Mouse (Mus musculus) kidney, embryonic 14.5 days (tissue): ENCODE data around the gene Txndc16. TPM values are rescaled to one million over a fixed set of nuclear protein-coding genes. Genes with fewer than 3 reads are reported as not detected.

ENCODE experiments used
- ATAC-seq: fragments of 200-750 bp; cut with Nextera tagmentation; 2 replicates; pipeline ENCODE4 v1.8.0; 2017; ENCODE audit warnings: moderate number of reproducible peaks, mild to moderate bottlenecking, moderate TSS enrichment, moderate library complexity; ENCODE audit not compliant: low FRiP score, low TSS enrichment
- H3K27ac ChIP-seq: fragments of 300-500 bp; sonication (generic); 2 replicates; pipeline ENCODE4 v1.5.1; 2014; ENCODE audit warnings: low read depth, mild to moderate bottlenecking, low read length, moderate library complexity, mixed read lengths
- H3K27me3 ChIP-seq: fragments of 300-500 bp; sonication (generic); 2 replicates; pipeline ENCODE4 v1.6.1; 2014; ENCODE audit warnings: mild to moderate bottlenecking, low read length; ENCODE audit not compliant: control insufficient read depth, insufficient read depth
- H3K36me3 ChIP-seq: fragments of 300-500 bp; sonication (generic); 2 replicates; pipeline ENCODE4 v1.6.1; 2014; ENCODE audit warnings: low read length, mixed read lengths; ENCODE audit not compliant: control insufficient read depth, insufficient read depth
- H3K4me1 ChIP-seq: fragments of 300-500 bp; sonication (generic); 2 replicates; pipeline ENCODE4 v1.6.1; 2014; ENCODE audit warnings: low read length, mixed read lengths; ENCODE audit not compliant: control insufficient read depth, insufficient read depth
- H3K4me2 ChIP-seq: fragments of 300-500 bp; sonication (generic); replicated peaks from 2 replicates; pipeline ENCODE4 v1.6.1; 2014; ENCODE audit warnings: low read depth, mild to moderate bottlenecking, low read length
- H3K4me3 ChIP-seq: fragments of 300-500 bp; sonication (generic); 2 replicates; pipeline ENCODE4 v1.5.1; 2014; ENCODE audit warnings: mild to moderate bottlenecking, low read length
- H3K9ac ChIP-seq: fragments of 300-500 bp; sonication (generic); 2 replicates; pipeline ENCODE4 v1.6.1; 2014; ENCODE audit warnings: low read depth, mild to moderate bottlenecking, low read length, moderate library complexity
- H3K9me3 ChIP-seq: fragments of 300-500 bp; sonication (generic); 2 replicates; pipeline ENCODE4 v1.6.1; 2016; ENCODE audit warnings: low read length; ENCODE audit not compliant: control insufficient read depth
- WGBS: fragments of 180-500 bp; shearing (Covaris S2); extraction: QIAGEN DNeasy Blood & Tissue Kit; methylation state at CpG from one replicate; pipeline ENCODE4 v1.1.7; 2014; 5-methylcytosine and 5-hydroxymethylcytosine counted together
- polyA plus RNA-seq: library from polyadenylated mRNA; unstranded; fragments of >200 nt; fragmentation: Nextera tagmentation; extraction: Ambion mirVana; gene quantifications from 2 replicates; pipeline ENCODE4 v1.2.1, GENCODE M21; 2014

Txndc16 gene
- polyA plus RNA-seq, 1 experiment from 2014 or later = 14.2 TPM

- Histone ChIP-seq H3K27me3 (no peaks in the 10 kb centered on the region), H3K9me3 (no peaks in the 10 kb centered on the region), H3K36me3 (no peaks in the 10 kb centered on the region), H3K9ac (no peak overlapping the region), H3K4me2 (no peak overlapping the region), H3K4me3 (no peak overlapping the region), H3K27ac (no peak overlapping the region), H3K4me1 (0 out of 2 replicates have a peak, but pooled peaks cover 3% of the 10 kb centered on the region)
- 96% methylated on average over 5 of the region's 5 CpGs for WGBS
- ATAC-seq = no peak
Measured at GRCm38 (mm10) chr14:45172260-45172659, 47.9 kb downstream of the Txndc16 start.

GRCm38 (mm10) chr14:45167366-45167765 is 52.8 kb downstream of the Txndc16 start:
- no peak overlapping the region for H3K4me2 ChIP-seq
- H3K27me3 ChIP-seq = no peaks in the 10 kb centered on the region
- 89% methylated on average over 8 of the region's 8 CpGs for WGBS
- ATAC-seq = no peak
- H3K4me3 ChIP-seq = no peak overlapping the region
- no peak overlapping the region for H3K9ac ChIP-seq
- H3K4me1 ChIP-seq = no peaks in the 10 kb centered on the region
- no peak overlapping the region for H3K27ac ChIP-seq
- no peaks in the 10 kb centered on the region for H3K36me3 ChIP-seq
- no peaks in the 10 kb centered on the region for H3K9me3 ChIP-seq

- ATAC-seq = no peak
- Histone ChIP-seq H3K4me3 (no peak overlapping the region), H3K4me1 (no peaks in the 10 kb centered on the region), H3K4me2 (no peak overlapping the region), H3K27me3 (no peaks in the 10 kb centered on the region), H3K9ac (no peak overlapping the region), H3K36me3 (no peaks in the 10 kb centered on the region), H3K27ac (no peak overlapping the region), H3K9me3 (no peaks in the 10 kb centered on the region)
- 88% methylated on average over 4 of the region's 4 CpGs for WGBS
Measured at GRCm38 (mm10) chr14:45155511-45156173, 64.5 kb downstream of the Txndc16 start.

GRCm38 (mm10) chr14:45153258-45153657 is 66.9 kb downstream of the Txndc16 start:
- WGBS = 84% methylated on average over 2 of the region's 2 CpGs
- no peaks in the 10 kb centered on the region for H3K27me3 ChIP-seq
- ATAC-seq = no peak

GRCm38 (mm10) chr14:45142511-45142910 is 77.6 kb downstream of the Txndc16 start:
- Histone ChIP-seq H3K4me1 (no peaks in the 10 kb centered on the region), H3K9me3 (no peaks in the 10 kb centered on the region), H3K27ac (no peak overlapping the region), H3K9ac (no peak overlapping the region), H3K36me3 (no peaks in the 10 kb centered on the region), H3K27me3 (no peaks in the 10 kb centered on the region), H3K4me2 (no peak overlapping the region), H3K4me3 (no peak overlapping the region)
- ATAC-seq = 0 out of 2 replicates have a peak, but pooled peaks have one; percentile 60
- WGBS = 53% methylated on average over 4 of the region's 4 CpGs

More at GRCm38 (mm10) chr14:45153258-45153657, 66.9 kb downstream of the Txndc16 start:
- no peaks in the 10 kb centered on the region for H3K36me3 ChIP-seq
- no peak overlapping the region for H3K27ac ChIP-seq
- no peak overlapping the region for H3K4me2 ChIP-seq
- H3K9ac ChIP-seq = no peak overlapping the region
- H3K4me1 ChIP-seq = no peaks in the 10 kb centered on the region
- H3K4me3 ChIP-seq = no peak overlapping the region
- no peaks in the 10 kb centered on the region for H3K9me3 ChIP-seq

- Histone ChIP-seq H3K27ac (no peak overlapping the region), H3K4me1 (peaks cover 5% of the 10 kb centered on the region; the same call in 1 of the 2 replicates), H3K4me2 (no peak overlapping the region), H3K36me3 (no peaks in the 10 kb centered on the region), H3K27me3 (no peaks in the 10 kb centered on the region), H3K4me3 (no peak overlapping the region), H3K9me3 (no peaks in the 10 kb centered on the region), H3K9ac (no peak overlapping the region)
- no peak for ATAC-seq
- 81% methylated on average over 17 of the region's 17 CpGs for WGBS
Measured at GRCm38 (mm10) chr14:45140344-45141080, 79.6 kb downstream of the Txndc16 start.

- peaks cover 5% of the 10 kb centered on the region; the same call in 1 of the 2 replicates for H3K4me1 ChIP-seq
- no peaks in the 10 kb centered on the region for H3K9me3 ChIP-seq
- WGBS = 66% methylated on average over 2 of the region's 2 CpGs
- ATAC-seq = no peak
- no peak overlapping the region for H3K4me2 ChIP-seq
- H3K9ac ChIP-seq = no peak overlapping the region
- no peak overlapping the region for H3K4me3 ChIP-seq
- H3K27me3 ChIP-seq = no peaks in the 10 kb centered on the region
- H3K36me3 ChIP-seq = no peaks in the 10 kb centered on the region
- H3K27ac ChIP-seq = no peak overlapping the region
Measured at GRCm38 (mm10) chr14:45135961-45136360, 84.2 kb downstream of the Txndc16 start.

GRCm38 (mm10) chr14:45135560-45135959 is 84.6 kb downstream of the Txndc16 start:
- no peaks in the 10 kb centered on the region for H3K9me3 ChIP-seq
- H3K9ac ChIP-seq = no peak overlapping the region
- no peaks in the 10 kb centered on the region for H3K27me3 ChIP-seq
- no peak for ATAC-seq
- 33% methylated on average over 9 of the region's 9 CpGs for WGBS
- no peak overlapping the region for H3K27ac ChIP-seq
- H3K4me1 ChIP-seq = peaks cover 5% of the 10 kb centered on the region; the same call in 1 of the 2 replicates
- H3K36me3 ChIP-seq = no peaks in the 10 kb centered on the region
- no peak overlapping the region for H3K4me2 ChIP-seq
- H3K4me3 ChIP-seq = no peak overlapping the region

- peak; percentile 60; the same call in 1 of the 2 replicates for ATAC-seq
- H3K27ac ChIP-seq = no peak overlapping the region
- WGBS = 42% methylated on average over 4 of the region's 4 CpGs
- H3K9me3 ChIP-seq = no peaks in the 10 kb centered on the region
- H3K4me3 ChIP-seq = no peak overlapping the region
- no peaks in the 10 kb centered on the region for H3K4me1 ChIP-seq
- no peaks in the 10 kb centered on the region for H3K27me3 ChIP-seq
- H3K9ac ChIP-seq = no peak overlapping the region
- H3K36me3 ChIP-seq = no peaks in the 10 kb centered on the region
- no peak overlapping the region for H3K4me2 ChIP-seq
Measured at GRCm38 (mm10) chr14:45118359-45118758, 101.8 kb downstream of the Txndc16 start.
